Mouse (Mus musculus) myocyte (in vitro differentiated cells): ENCODE measurements around the gene Hsd17b11. TPM values are rescaled to one million over a fixed set of nuclear protein-coding genes. Genes with fewer than 3 reads are reported as not detected.

ENCODE experiments used
- H3K27me3 ChIP-seq: one replicate; pipeline ENCODE4 v1.6.1; 2011; ENCODE audit not compliant: control insufficient read depth, insufficient read depth, insufficient read length
- H3K36me3 ChIP-seq: one replicate; pipeline ENCODE4 v1.6.1; 2011; ENCODE audit not compliant: control insufficient read depth, insufficient read depth
- H3K4me2 ChIP-seq: one replicate; pipeline ENCODE4 v1.6.1; 2011; ENCODE audit warnings: low read depth, control low read depth
- H3K4me3 ChIP-seq: one replicate; pipeline ENCODE4 v1.5.1; 2011; ENCODE audit warnings: mild to moderate bottlenecking, control low read depth, moderate library complexity
- H3K79me2 ChIP-seq: one replicate; pipeline ENCODE4 v1.6.1; 2011; ENCODE audit not compliant: control insufficient read depth, insufficient read depth
- H3ac ChIP-seq: one replicate; pipeline ENCODE4 v1.6.1; 2011; ENCODE audit not compliant: control insufficient read depth, insufficient read length
- CEBPB ChIP-seq: IDR thresholded peaks from 2 replicates; pipeline ENCODE4 v1.6.1; 2011; ENCODE audit warnings: mild to moderate bottlenecking, moderate library complexity; ENCODE audit not compliant: poor library complexity, insufficient read depth, severe bottlenecking
- E2F4 ChIP-seq: IDR thresholded peaks from one replicate; pipeline ENCODE4 v1.6.1; 2011; ENCODE audit warnings: mild to moderate bottlenecking, control low read depth, moderate library complexity; ENCODE audit not compliant: insufficient read depth
- MAX ChIP-seq: IDR thresholded peaks from one replicate; pipeline ENCODE4 v1.6.1; 2011; ENCODE audit warnings: low read depth, mild to moderate bottlenecking, control low read depth
- MYOD1 ChIP-seq, 3 experiments: IDR thresholded peaks; one replicate each; pipeline ENCODE4 v1.6.1; 2011; ENCODE audit warnings: control low read depth in 2 of 3, low read depth in 2 of 3, mild to moderate bottlenecking in 2 of 3, moderate library complexity in 1 of 3; ENCODE audit not compliant: insufficient read length in 2 of 3, control insufficient read depth in 1 of 3
- MYOG ChIP-seq, 3 experiments: IDR thresholded peaks; one replicate each; pipeline ENCODE4 v1.6.1; 2011; ENCODE audit warnings: control low read depth in 2 of 3, low read depth in 2 of 3, mild to moderate bottlenecking in 2 of 3; ENCODE audit not compliant: insufficient read length in 2 of 3, control insufficient read depth in 1 of 3, insufficient read depth in 1 of 3
- POLR2A ChIP-seq: IDR thresholded peaks from one replicate; pipeline ENCODE4 v1.6.1; 2011; ENCODE audit warnings: low read depth, mild to moderate bottlenecking, control low read depth, moderate library complexity; ENCODE audit not compliant: insufficient read length
- POLR2AphosphoS2 ChIP-seq: IDR thresholded peaks from one replicate; pipeline ENCODE4 v1.6.1; 2011; ENCODE audit warnings: low read depth, control low read depth; ENCODE audit not compliant: insufficient read length
- REST ChIP-seq: IDR thresholded peaks from one replicate; pipeline ENCODE4 v1.6.1; 2011; ENCODE audit warnings: mild to moderate bottlenecking, control low read depth, moderate library complexity; ENCODE audit not compliant: insufficient read depth, insufficient read length
- SRF ChIP-seq: IDR thresholded peaks from one replicate; pipeline ENCODE4 v1.6.1; 2011; ENCODE audit warnings: low read depth; ENCODE audit not compliant: control insufficient read depth, insufficient read length
- TCF12 ChIP-seq: IDR thresholded peaks from one replicate; pipeline ENCODE4 v1.6.1; 2011; ENCODE audit warnings: mild to moderate bottlenecking, control low read depth; ENCODE audit not compliant: poor library complexity, insufficient read depth, severe bottlenecking
- TCF3 ChIP-seq: IDR thresholded peaks from one replicate; pipeline ENCODE4 v1.6.1; 2011; ENCODE audit warnings: low read depth, control low read depth; ENCODE audit not compliant: insufficient read length
- USF1 ChIP-seq: IDR thresholded peaks from one replicate; pipeline ENCODE4 v1.6.1; 2011; ENCODE audit warnings: low read depth, mild to moderate bottlenecking, control low read depth, moderate library complexity
- polyA plus RNA-seq: library from polyadenylated mRNA; unstranded; fragments of >200 nt; fragmentation: generic; extraction: Trizol; gene quantifications from one replicate; pipeline ENCODE4 v1.2.1, GENCODE M21; 2012; ENCODE audit warnings: missing spikeins

Hsd17b11 gene
- polyA plus RNA-seq, 1 experiment: 6.5 TPM

GRCm38 (mm10) chr5:103995181-103995580, 26.5 kb downstream of the Hsd17b11 start:
- no peak overlapping the region for H3ac ChIP-seq
- no peaks in the 10 kb centered on the region for H3K27me3 ChIP-seq
- no peaks in the 10 kb centered on the region for H3K79me2 ChIP-seq
- H3K4me2 ChIP-seq: no peak overlapping the region
- no peaks in the 10 kb centered on the region for H3K36me3 ChIP-seq
- no peak overlapping the region for H3K4me3 ChIP-seq
- TF ChIP-seq MAX (no peak), TCF3 (no peak)

DNA sequence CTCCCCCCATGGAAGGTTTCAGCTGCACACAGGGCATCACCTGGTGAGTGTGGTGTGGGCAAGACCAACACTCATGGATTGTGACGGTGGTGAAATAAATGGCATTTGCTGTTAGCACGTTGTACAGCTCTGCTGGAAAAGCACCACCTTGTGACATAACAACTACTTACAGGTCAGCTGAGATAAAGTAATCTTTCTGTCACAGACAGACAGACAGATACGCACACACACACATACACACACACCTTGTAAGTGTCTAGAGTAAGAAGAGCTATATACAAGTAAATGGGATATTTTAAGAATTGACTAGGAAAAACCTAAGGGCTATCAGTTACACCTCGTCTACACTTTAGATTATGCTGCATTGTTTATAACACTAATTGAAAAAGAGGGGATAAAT, 27.1 kb downstream of the Hsd17b11 start:
- no peak overlapping the region for H3K4me3 ChIP-seq
- H3K27me3 ChIP-seq: no peaks in the 10 kb centered on the region
- no peaks in the 10 kb centered on the region for H3K79me2 ChIP-seq
- TF ChIP-seq E2F4: no peak
- no peak for TF ChIP-seq REST
- no peak for TF ChIP-seq MYOD1 (IDR thresholded peaks at IDR 0.05; ENCODE audit: control insufficient read depth in 1 of 3, insufficient read length in 2 of 3, low read depth in 2 of 3)
- TF ChIP-seq TCF3: no peak
- TF ChIP-seq MAX: no peak
- no peak for TF ChIP-seq POLR2AphosphoS2
- TF ChIP-seq TCF12: no peak
- no peak for TF ChIP-seq USF1
- TF ChIP-seq SRF: no peak
- no peak for TF ChIP-seq CEBPB
- no peak for TF ChIP-seq POLR2A
- TF ChIP-seq MYOG (IDR thresholded peaks at IDR 0.05; ENCODE audit: control insufficient read depth in 1 of 3, insufficient read depth in 1 of 3, insufficient read length in 2 of 3, low read depth in 2 of 3): no peak
- H3K36me3 ChIP-seq: no peaks in the 10 kb centered on the region
- H3ac ChIP-seq: no peak overlapping the region
- H3K4me2 ChIP-seq: no peak overlapping the region

DNA sequence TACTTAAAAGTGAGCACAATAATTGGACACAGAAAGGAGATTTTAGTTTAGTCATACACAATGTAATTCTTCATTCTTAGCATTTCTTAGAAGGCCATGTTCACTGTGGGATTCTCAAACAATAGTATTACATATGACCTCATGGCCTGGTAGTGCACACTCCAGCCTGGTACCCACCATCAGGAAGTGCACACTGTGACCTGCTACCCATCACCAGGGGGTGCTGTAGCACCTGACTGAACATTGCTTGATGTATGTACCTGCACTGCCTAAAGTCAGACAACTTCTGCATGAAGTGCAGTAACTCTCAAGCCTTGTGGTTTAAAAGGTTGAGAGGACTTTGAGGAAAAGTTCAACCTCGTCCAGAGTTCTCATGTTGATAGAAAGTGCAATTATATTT, 28.1 kb downstream of the Hsd17b11 start:
- H3K36me3 ChIP-seq: no peaks in the 10 kb centered on the region
- no peaks in the 10 kb centered on the region for H3K27me3 ChIP-seq
- H3ac ChIP-seq: no peak overlapping the region
- no peak overlapping the region for H3K4me3 ChIP-seq
- TF ChIP-seq MAX (no peak), POLR2A (no peak), REST (no peak)
- no peaks in the 10 kb centered on the region for H3K79me2 ChIP-seq
- H3K4me2 ChIP-seq: no peak overlapping the region

DNA sequence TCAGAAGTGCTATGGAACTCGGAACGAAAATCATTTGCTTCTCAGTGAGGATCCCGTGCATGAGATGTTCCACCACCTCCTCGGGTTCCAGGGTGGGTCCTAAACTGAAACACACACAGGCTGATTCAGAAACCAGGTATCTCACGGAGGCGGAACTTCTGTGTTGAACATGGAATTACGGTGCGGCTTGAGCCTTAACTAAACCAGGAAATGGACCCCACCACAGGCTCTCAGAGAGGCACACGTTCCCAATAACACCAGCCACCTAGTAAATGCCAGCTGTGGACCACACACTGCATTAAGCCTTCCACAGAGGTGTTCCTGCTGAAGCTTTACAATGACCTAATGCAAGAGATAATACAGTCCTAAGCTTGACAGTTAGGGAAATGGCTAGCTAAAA, 28.9 kb downstream of the Hsd17b11 start:
- Histone ChIP-seq H3K27me3 (no peaks in the 10 kb centered on the region), H3K4me2 (no peak overlapping the region)
- TF ChIP-seq CEBPB (no peak), MYOG (IDR thresholded peaks at IDR 0.05; ENCODE audit: control insufficient read depth in 1 of 3, insufficient read depth in 1 of 3, insufficient read length in 2 of 3, low read depth in 2 of 3) (no peak), MYOD1 (IDR thresholded peaks at IDR 0.05; ENCODE audit: control insufficient read depth in 1 of 3, insufficient read length in 2 of 3, low read depth in 2 of 3) (no peak), SRF (no peak)

GRCm38 (mm10) chr5:103980705-103981560, 40.8 kb downstream of the Hsd17b11 start:
- Histone ChIP-seq H3K4me3 (no peak overlapping the region), H3K4me2 (no peak overlapping the region), H3K79me2 (no peaks in the 10 kb centered on the region), H3K27me3 (no peaks in the 10 kb centered on the region), H3K36me3 (no peaks in the 10 kb centered on the region), H3ac (no peak overlapping the region)
- no peak for TF ChIP-seq MYOD1 (IDR thresholded peaks at IDR 0.05; ENCODE audit: control insufficient read depth in 1 of 3, insufficient read length in 2 of 3, low read depth in 2 of 3)
- no peak for TF ChIP-seq SRF
- TF ChIP-seq TCF12: no peak
- no peak for TF ChIP-seq TCF3
- TF ChIP-seq REST: no peak
- no peak for TF ChIP-seq POLR2AphosphoS2
- TF ChIP-seq CEBPB: no peak
- TF ChIP-seq USF1: no peak

More for the DNA sequence above, 28.9 kb downstream of the Hsd17b11 start:
- Histone ChIP-seq H3K79me2 (no peaks in the 10 kb centered on the region), H3K36me3 (no peaks in the 10 kb centered on the region), H3K4me3 (no peak overlapping the region), H3ac (no peak overlapping the region)
